Mouse (Mus musculus): Measurements from ENCODE around the gene Hdac1. TPM values are rescaled to one million over a fixed set of nuclear protein-coding genes. Genes with fewer than 3 reads are reported as not detected.
A peak's percentile ranks its signal among the peaks of the same experiment; 100 is the strongest.

The Hdac1 gene
- polyA plus RNA-seq, 1 experiment from 2014 or later = 278 TPM

DNA sequence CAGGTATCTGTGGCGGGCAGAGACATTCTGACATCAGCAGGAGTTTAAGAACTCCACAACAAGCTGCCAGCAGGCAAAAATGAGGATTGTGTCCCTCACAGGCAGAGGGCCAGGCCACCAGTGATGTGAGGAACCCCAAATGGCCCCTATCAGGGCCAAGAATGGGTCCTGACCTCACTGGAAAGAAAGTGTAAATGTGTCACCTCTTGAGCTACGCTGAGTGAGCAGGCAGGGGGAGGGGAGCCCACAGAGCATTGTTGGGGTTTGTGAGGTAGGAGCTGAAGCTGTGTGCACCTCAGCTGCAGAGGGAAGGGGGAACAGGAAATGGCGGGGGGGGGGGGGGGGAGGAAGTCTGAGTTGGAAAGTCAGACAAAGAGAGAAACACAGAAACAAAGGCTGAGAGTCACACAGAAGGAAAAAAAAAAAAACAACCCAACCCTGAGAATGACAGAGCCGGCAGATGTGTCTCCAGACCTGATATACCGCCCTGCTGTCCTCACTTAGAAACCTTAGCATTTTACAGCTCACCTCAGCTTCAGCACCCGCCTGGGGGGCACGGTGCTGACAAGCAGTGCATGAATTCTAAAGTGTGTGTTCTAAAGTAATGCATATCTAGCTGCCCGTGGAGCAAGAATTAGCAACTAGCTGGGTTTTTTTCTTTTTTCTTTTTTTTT lies 32.8 kb upstream of the Hdac1 start:
- Histone ChIP-seq H3K4me1 (replicated peaks) (peaks cover 11% of the 10 kb centered on the region), H3K27ac (peak overlapping the region; percentile 81), H3K4me3 (replicated peaks) (no peak overlapping the region), H3K9ac (replicated peaks) (no peak overlapping the region), H3K27me3 (no peaks in the 10 kb centered on the region), H3K4me2 (no peak overlapping the region), H3K36me3 (no peaks in the 10 kb centered on the region), H3K9me3 (no peaks in the 10 kb centered on the region)
- ATAC-seq (ENCODE audit: insufficient number of reproducible peaks, insufficient read depth, low FRiP score, low TSS enrichment, low read depth) = peak; percentile 80; the same call in 1 of the 2 replicates
- 33% methylated on average over 7 of the region's 8 CpGs for WGBS

DNA sequence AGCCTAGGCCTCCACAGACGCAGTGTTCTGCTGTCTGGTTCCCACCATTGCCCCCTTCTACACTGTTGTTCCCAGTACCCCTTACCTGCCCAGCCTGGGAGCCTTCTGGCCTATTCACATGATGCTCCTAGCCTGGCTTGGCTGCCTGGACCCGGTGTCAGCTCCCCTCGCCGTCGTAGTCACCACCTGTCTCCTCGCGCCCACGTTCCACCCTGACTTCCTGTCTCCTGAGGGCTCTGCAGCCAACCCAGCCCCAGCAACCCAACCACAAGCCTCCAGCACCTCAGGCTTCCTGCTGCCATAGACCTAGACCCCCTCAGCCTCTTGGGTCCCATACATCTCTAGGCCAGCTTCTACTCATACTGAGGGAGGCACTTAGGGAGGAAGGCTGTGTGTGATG lies 30.9 kb upstream of the Hdac1 start, which contains the start of gene Lck:
Gene Lck, minus strand, starts transcription at position 212 of the 400 bp plus-strand sequence.
- Histone ChIP-seq H3K4me2 (no peak within 1 kb of the TSS), H3K27me3 (no peaks in the 10 kb centered on the region), H3K36me3 (no peaks in the 10 kb centered on the region), H3K27ac (no peak within 1 kb of the TSS), H3K4me3 (replicated peaks) (no peak within 1 kb of the TSS), H3K9ac (replicated peaks) (no peak within 1 kb of the TSS), H3K4me1 (replicated peaks) (peaks cover 11% of the 10 kb centered on the region), H3K9me3 (no peaks in the 10 kb centered on the region)
- no peak for ATAC-seq (ENCODE audit: insufficient number of reproducible peaks, insufficient read depth, low FRiP score, low TSS enrichment, low read depth)
- 85% methylated on average over 8 of the region's 8 CpGs for WGBS

DNA sequence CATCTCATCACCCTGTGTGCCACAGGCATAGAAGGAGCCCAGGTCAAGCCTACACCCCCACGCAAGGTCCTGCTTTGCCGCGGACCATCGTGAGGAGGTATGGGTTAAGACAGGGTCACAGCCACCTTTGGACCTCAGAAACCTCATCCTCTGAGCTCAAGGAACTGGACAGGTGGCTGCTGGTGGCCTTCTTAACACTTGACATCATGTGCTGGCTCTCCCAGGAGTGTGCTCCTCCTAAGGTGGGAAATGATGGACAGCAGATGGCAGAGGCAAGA lies 30.5 kb upstream of the Hdac1 start:
- 97% methylated on average over 4 of the region's 4 CpGs for WGBS
- Histone ChIP-seq H3K9me3 (no peaks in the 10 kb centered on the region), H3K4me2 (no peak overlapping the region), H3K27ac (no peak overlapping the region), H3K4me3 (replicated peaks) (no peak overlapping the region), H3K4me1 (replicated peaks) (peaks cover 11% of the 10 kb centered on the region), H3K9ac (replicated peaks) (no peak overlapping the region), H3K36me3 (no peaks in the 10 kb centered on the region), H3K27me3 (no peaks in the 10 kb centered on the region)
- no peak for ATAC-seq (ENCODE audit: insufficient number of reproducible peaks, insufficient read depth, low FRiP score, low TSS enrichment, low read depth)

DNA sequence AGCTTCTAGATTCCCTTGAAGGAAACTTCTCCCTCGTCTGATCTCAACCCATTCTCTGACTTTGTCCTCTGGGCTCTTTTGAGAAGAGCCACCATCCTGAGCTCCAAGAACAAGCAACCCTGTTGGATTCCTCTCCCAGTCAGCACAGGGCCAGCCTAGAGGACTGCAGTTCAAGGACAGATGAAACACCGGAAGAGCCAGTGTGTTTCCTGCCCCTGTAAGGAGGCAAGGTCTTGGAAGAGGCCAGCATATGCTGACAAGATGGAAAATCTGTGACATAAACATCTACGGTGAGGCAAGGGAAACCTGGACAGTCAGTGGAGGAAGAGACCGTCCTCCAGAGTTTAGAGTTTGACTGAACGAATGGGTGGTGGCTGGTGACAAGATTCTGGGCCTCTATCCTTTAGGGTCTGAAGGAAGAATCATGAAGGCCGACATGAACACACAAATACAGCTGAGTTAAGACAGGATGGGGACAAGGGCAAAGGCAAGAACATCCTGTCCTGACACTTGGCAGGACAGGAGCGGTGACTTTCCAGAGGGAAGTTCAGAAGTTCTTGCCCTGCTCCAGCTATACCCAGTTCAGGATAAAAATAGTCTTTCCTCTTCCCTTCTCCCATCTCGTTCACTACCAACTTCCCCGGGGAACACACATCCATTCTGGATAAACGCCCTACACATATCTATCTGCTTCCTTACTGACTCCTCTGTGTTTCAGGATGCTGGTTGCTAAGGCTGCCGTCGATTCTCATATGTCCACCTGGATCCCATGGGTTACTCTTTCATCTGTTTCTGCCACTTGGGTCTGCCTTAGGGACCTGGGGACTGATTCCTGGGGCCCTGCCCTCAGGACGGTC lies 30.0 kb upstream of the Hdac1 start:
- Histone ChIP-seq H3K4me2 (no peak overlapping the region), H3K36me3 (no peaks in the 10 kb centered on the region), H3K27me3 (no peaks in the 10 kb centered on the region), H3K9me3 (no peaks in the 10 kb centered on the region), H3K9ac (replicated peaks) (no peak overlapping the region), H3K4me1 (replicated peaks) (peaks cover 11% of the 10 kb centered on the region), H3K4me3 (replicated peaks) (no peak overlapping the region), H3K27ac (no peak overlapping the region)
- no peak for ATAC-seq (ENCODE audit: insufficient number of reproducible peaks, insufficient read depth, low FRiP score, low TSS enrichment, low read depth)
- 85% methylated on average over 13 of the region's 13 CpGs for WGBS

DNA sequence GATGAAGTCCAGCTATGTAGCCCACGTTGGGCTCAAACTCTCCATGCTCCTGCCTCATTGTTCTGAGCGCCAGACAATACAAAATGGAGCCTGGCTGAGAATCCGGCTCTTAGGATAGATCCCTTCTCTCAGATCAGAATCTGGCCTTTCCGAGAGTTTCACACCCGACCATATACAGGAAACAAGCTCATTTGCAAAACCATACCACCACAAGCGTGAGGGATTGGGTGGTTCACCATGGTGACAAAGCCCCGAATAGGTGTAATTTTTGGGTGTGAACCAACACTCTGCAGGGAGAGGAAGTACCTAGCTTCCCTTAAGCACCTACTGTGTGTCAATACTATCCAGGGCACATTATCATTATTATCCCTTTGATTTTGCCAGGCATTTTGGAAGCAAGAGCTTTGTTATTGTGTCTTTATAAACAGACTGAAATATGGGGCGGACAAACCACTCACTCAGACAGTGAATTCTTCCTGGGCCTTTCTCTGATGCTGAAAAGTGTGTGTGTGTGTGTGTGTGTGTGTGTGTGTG lies 29.1 kb upstream of the Hdac1 start:
- WGBS = 70% methylated on average over 8 of the region's 8 CpGs
- Histone ChIP-seq H3K9ac (replicated peaks) (no peak overlapping the region), H3K27me3 (no peaks in the 10 kb centered on the region), H3K36me3 (no peaks in the 10 kb centered on the region), H3K9me3 (no peaks in the 10 kb centered on the region), H3K4me3 (replicated peaks) (no peak overlapping the region), H3K4me1 (replicated peaks) (peaks cover 5% of the 10 kb centered on the region), H3K4me2 (no peak overlapping the region), H3K27ac (no peak overlapping the region)
- no peak for ATAC-seq (ENCODE audit: insufficient number of reproducible peaks, insufficient read depth, low FRiP score, low TSS enrichment, low read depth)

DNA sequence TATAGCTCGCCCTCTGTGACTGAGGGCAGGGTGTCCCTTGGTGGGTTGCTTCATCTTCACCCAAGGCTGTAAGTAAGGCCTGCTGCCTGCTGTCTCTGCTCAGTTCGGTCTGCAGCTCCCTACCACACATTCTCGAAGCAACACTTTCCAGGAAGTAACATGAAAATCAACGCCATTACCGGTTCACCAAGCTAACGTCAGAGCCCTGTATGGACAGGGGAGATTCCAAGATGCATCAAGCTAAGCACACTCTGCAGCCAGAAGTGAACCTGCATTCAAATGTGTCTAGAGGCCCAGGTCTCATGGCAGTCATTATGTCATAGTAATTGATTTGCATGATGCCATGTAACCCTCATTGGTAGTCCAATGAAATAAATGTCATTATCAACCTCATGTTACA lies 27.5 kb upstream of the Hdac1 start:
- Histone ChIP-seq H3K9ac (replicated peaks) (no peak overlapping the region), H3K4me1 (replicated peaks) (peaks cover 2% of the 10 kb centered on the region), H3K9me3 (no peaks in the 10 kb centered on the region), H3K4me2 (no peak overlapping the region), H3K36me3 (no peaks in the 10 kb centered on the region), H3K27me3 (no peaks in the 10 kb centered on the region), H3K27ac (no peak overlapping the region), H3K4me3 (replicated peaks) (no peak overlapping the region)
- 86% methylated on average over 6 of the region's 6 CpGs for WGBS
- no peak for ATAC-seq (ENCODE audit: insufficient number of reproducible peaks, insufficient read depth, low FRiP score, low TSS enrichment, low read depth)

DNA sequence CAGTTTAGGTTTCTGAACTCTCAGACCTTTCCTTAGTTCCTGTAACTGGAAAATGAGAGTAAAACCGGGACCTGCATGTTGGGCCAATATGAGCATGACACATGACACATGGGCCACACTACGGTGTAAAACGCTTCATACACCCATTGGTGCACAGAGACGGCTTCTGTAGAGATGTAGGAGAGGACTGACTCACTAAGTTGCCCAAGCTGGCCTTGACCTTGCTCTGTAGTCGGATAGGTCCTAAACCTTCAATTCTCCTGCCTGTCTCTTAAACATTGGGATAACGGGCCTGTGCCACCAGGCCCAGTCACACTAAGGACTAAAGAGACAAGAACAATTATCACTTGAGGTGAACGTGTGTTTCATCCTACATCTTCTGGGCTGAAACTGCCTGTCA lies 25.9 kb upstream of the Hdac1 start:
- H3K27ac ChIP-seq = no peak overlapping the region
- H3K9me3 ChIP-seq = no peaks in the 10 kb centered on the region
- H3K36me3 ChIP-seq = no peaks in the 10 kb centered on the region
- H3K4me2 ChIP-seq = no peak overlapping the region
- no peak overlapping the region for H3K9ac ChIP-seq (replicated peaks)
- no peaks in the 10 kb centered on the region for H3K27me3 ChIP-seq
- peaks cover 8% of the 10 kb centered on the region for H3K4me1 ChIP-seq (replicated peaks)
- H3K4me3 ChIP-seq (replicated peaks) = no peak overlapping the region
- ATAC-seq (ENCODE audit: insufficient number of reproducible peaks, insufficient read depth, low FRiP score, low TSS enrichment, low read depth) = no peak
- WGBS = 93% methylated on average over 7 of the region's 7 CpGs

DNA sequence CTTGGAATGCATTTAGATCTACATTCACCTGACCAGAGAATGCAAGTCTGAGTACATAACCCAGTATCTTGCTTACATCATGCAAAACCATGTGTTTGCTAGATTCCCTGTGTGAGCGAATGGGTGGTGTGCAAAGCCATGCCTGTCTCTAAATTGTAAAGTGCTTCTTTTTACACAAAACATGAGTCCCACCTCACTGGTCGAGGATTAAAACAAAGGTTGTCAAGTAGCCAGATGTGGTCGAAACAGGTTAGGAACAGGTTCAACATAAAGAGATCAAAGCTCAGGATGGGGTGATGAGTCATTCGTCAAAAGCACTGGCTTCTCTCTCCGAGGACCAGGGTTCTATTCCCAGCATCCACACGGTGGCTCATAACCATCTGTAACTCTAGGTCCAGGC lies 22.6 kb upstream of the Hdac1 start:
- H3K9me3 ChIP-seq = no peaks in the 10 kb centered on the region
- H3K36me3 ChIP-seq = no peaks in the 10 kb centered on the region
- no peak overlapping the region for H3K4me3 ChIP-seq (replicated peaks)
- H3K9ac ChIP-seq (replicated peaks) = no peak overlapping the region
- no peak overlapping the region for H3K27ac ChIP-seq
- H3K4me1 ChIP-seq (replicated peaks) = peaks cover 11% of the 10 kb centered on the region
- WGBS = 83% methylated on average over 6 of the region's 6 CpGs
- no peaks in the 10 kb centered on the region for H3K27me3 ChIP-seq
- ATAC-seq (ENCODE audit: insufficient number of reproducible peaks, insufficient read depth, low FRiP score, low TSS enrichment, low read depth) = no peak
- no peak overlapping the region for H3K4me2 ChIP-seq

DNA sequence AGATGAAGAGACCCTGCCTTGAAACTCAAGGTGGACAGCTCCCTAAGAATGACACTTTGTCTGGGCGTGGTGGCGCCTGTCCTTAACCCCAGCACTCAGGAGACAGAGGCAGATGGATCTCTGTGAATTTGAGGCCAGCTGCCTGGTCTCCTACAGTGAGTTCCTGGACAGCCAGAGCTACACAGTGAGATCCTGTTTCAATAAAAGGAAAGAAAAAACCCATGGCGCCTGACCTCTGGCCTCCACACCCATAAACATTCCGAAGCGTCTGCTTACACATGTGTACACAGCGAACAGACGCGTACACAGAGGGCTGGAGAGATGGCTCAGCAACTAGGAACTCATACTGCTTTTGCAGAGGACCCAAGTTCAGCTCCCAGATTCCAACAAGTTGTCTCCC lies 21.2 kb upstream of the Hdac1 start:
- Histone ChIP-seq H3K27me3 (no peaks in the 10 kb centered on the region), H3K9me3 (no peaks in the 10 kb centered on the region), H3K4me1 (replicated peaks) (peaks cover 11% of the 10 kb centered on the region), H3K9ac (replicated peaks) (no peak overlapping the region), H3K27ac (peak overlapping the region; percentile 23; the same call in 1 of the 2 replicates), H3K36me3 (no peaks in the 10 kb centered on the region), H3K4me2 (no peak overlapping the region), H3K4me3 (replicated peaks) (no peak overlapping the region)
- 20% methylated on average over 8 of the region's 8 CpGs for WGBS
- ATAC-seq (ENCODE audit: insufficient number of reproducible peaks, insufficient read depth, low FRiP score, low TSS enrichment, low read depth) = 0 out of 2 replicates have a peak, but pooled peaks have one; percentile 6

DNA sequence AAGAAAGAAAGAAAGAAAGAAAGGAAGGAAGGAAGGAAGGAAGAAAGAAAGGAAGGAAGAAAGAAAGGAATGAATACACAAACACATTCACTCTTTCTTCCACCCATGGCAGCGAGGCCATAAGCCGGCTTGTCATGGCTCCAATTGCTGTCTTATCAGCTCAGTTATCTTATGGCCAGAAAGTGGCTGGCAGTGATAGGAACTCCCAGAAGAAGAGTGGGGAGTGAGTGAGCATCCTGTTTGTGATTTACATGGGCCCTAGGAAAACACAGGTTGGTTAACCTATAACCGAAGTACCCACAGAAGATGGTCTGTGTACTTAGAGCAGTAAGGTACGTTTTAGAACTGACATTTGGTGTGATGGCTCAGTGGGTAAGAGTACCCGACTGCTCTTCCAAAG lies 18.7 kb upstream of the Hdac1 start:
- no peak for ATAC-seq (ENCODE audit: insufficient number of reproducible peaks, insufficient read depth, low FRiP score, low TSS enrichment, low read depth)
- H3K27me3 ChIP-seq = no peaks in the 10 kb centered on the region
- no peak overlapping the region for H3K4me2 ChIP-seq
- WGBS = 89% methylated on average over 5 of the region's 5 CpGs
- no peaks in the 10 kb centered on the region for H3K36me3 ChIP-seq
- H3K9ac ChIP-seq (replicated peaks) = no peak overlapping the region
- H3K4me3 ChIP-seq (replicated peaks) = no peak overlapping the region
- H3K4me1 ChIP-seq (replicated peaks) = peaks cover 20% of the 10 kb centered on the region
- no peaks in the 10 kb centered on the region for H3K9me3 ChIP-seq
- no peak overlapping the region for H3K27ac ChIP-seq

DNA sequence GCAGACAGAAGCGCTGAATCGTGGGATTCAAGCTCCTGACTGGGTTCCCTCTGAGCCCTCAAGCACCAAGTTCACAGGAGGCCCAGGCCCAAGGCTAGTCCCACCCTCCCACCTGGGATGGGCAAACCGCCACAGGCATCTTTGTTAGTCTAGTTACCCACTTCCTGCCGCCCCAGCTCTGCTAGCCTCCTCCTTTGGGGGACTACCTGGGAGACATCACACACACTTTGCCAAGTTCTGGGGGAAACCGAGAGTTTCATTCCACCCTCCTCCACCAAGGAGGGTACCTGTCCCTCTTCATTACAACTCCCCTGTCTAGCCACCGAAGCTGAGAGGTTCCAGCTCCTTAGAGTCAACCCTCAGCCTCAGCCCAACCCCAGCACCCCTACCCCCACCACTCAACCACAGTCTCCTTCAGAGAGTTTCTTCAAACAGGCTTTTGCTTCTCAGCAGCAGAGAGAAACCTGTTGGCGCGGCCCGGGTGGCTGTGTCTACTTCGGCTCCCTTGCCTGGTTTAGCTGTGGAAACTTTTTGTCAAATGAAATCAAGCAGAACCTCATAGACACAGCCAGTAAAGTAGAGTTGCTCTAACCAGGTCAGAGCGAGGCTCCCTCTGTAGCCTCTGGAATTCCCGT lies 15.9 kb upstream of the Hdac1 start:
- H3K4me1 ChIP-seq (replicated peaks) = peaks cover 12% of the 10 kb centered on the region
- WGBS = 86% methylated on average over 12 of the region's 12 CpGs
- no peak for ATAC-seq (ENCODE audit: insufficient number of reproducible peaks, insufficient read depth, low FRiP score, low TSS enrichment, low read depth)
- no peak overlapping the region for H3K4me3 ChIP-seq (replicated peaks)
- H3K4me2 ChIP-seq = no peak overlapping the region
- no peaks in the 10 kb centered on the region for H3K36me3 ChIP-seq
- H3K27me3 ChIP-seq = no peaks in the 10 kb centered on the region
- no peak overlapping the region for H3K9ac ChIP-seq (replicated peaks)
- no peaks in the 10 kb centered on the region for H3K9me3 ChIP-seq
- no peak overlapping the region for H3K27ac ChIP-seq
